Mouse (Mus musculus): ENCODE results near the gene Ripk1. TPM values are rescaled to one million over a fixed set of nuclear protein-coding genes. Genes with fewer than 3 reads are reported as not detected.

Gene Ripk1
- polyA plus RNA-seq, 1 experiment from 2014 or later, result 8.2 TPM

GRCm38 (mm10) chr13:34035424-34035823, 33.3 kb downstream of the Ripk1 start:
- H3K4me1 ChIP-seq (ENCODE audit: control insufficient read depth, insufficient read depth, low read length), result peaks cover 9% of the 10 kb centered on the region; the same call in 1 of the 2 replicates
- no peak for ATAC-seq (ENCODE audit: insufficient read depth, low FRiP score, low TSS enrichment)
- H3K27me3 ChIP-seq (ENCODE audit: control insufficient read depth, insufficient read depth, low read length), result no peaks in the 10 kb centered on the region
- H3K9me3 ChIP-seq (ENCODE audit: control insufficient read depth, low read length), result no peaks in the 10 kb centered on the region
- DNase-seq (ENCODE audit: low spot score), result no peak
- no peaks in the 10 kb centered on the region; the same call in 1 of the 2 replicates for H3K36me3 ChIP-seq (ENCODE audit: control insufficient read depth, insufficient read depth, low read length)
- H3K9ac ChIP-seq (ENCODE audit: low read length), result no peak overlapping the region
- no peak overlapping the region for H3K27ac ChIP-seq (ENCODE audit: low read depth, low read length)
- 87% methylated on average over 3 of the region's 3 CpGs for WGBS
- H3K4me2 ChIP-seq (ENCODE audit: low read depth), result no peak overlapping the region
- H3K4me3 ChIP-seq (ENCODE audit: low read depth, low read length), result no peak overlapping the region

GRCm38 (mm10) chr13:34036726-34037125, 34.6 kb downstream of the Ripk1 start:
- H3K27ac ChIP-seq (ENCODE audit: low read depth, low read length), result no peak overlapping the region
- no peak overlapping the region for H3K4me2 ChIP-seq (ENCODE audit: low read depth)
- no peaks in the 10 kb centered on the region for H3K36me3 ChIP-seq (ENCODE audit: control insufficient read depth, insufficient read depth, low read length)
- ATAC-seq (ENCODE audit: insufficient read depth, low FRiP score, low TSS enrichment), result no peak
- DNase-seq (ENCODE audit: low spot score), result no peak
- no peak overlapping the region for H3K4me3 ChIP-seq (ENCODE audit: low read depth, low read length)
- WGBS, result 88% methylated on average over 5 of the region's 5 CpGs
- H3K9ac ChIP-seq (ENCODE audit: low read length), result no peak overlapping the region; the same call in 1 of the 2 replicates
- no peaks in the 10 kb centered on the region for H3K27me3 ChIP-seq (ENCODE audit: control insufficient read depth, insufficient read depth, low read length)
- peaks cover 9% of the 10 kb centered on the region; the same call in 1 of the 2 replicates for H3K4me1 ChIP-seq (ENCODE audit: control insufficient read depth, insufficient read depth, low read length)
- H3K9me3 ChIP-seq (ENCODE audit: control insufficient read depth, low read length), result no peaks in the 10 kb centered on the region

GRCm38 (mm10) chr13:34037172-34038055, 35.3 kb downstream of the Ripk1 start, which contains the start of gene Bphl:
Bphl (plus strand) TSS chr13:34037597.
- peaks cover 9% of the 10 kb centered on the region; the same call in 1 of the 2 replicates for H3K4me1 ChIP-seq (ENCODE audit: control insufficient read depth, insufficient read depth, low read length)
- H3K27ac ChIP-seq (ENCODE audit: low read depth, low read length), result peak within 1 kb of the TSS; percentile 54; the same call in 1 of the 2 replicates
- H3K4me3 ChIP-seq (ENCODE audit: low read depth, low read length), result peak within 1 kb of the TSS; percentile 64
- no peaks in the 10 kb centered on the region for H3K27me3 ChIP-seq (ENCODE audit: control insufficient read depth, insufficient read depth, low read length)
- WGBS, result under 1% methylated on average over 37 of the region's 37 CpGs
- DNase-seq (ENCODE audit: low spot score) (peak; percentile 93), ATAC-seq (ENCODE audit: insufficient read depth, low FRiP score, low TSS enrichment) (peak; percentile 94)
- H3K4me2 ChIP-seq (ENCODE audit: low read depth), result peak within 1 kb of the TSS; percentile 51
- no peaks in the 10 kb centered on the region for H3K9me3 ChIP-seq (ENCODE audit: control insufficient read depth, low read length)
- no peaks in the 10 kb centered on the region for H3K36me3 ChIP-seq (ENCODE audit: control insufficient read depth, insufficient read depth, low read length)
- H3K9ac ChIP-seq (ENCODE audit: low read length), result peak within 1 kb of the TSS; percentile 88

- H3K4me1 ChIP-seq (ENCODE audit: control insufficient read depth, insufficient read depth, low read length), result peaks cover 9% of the 10 kb centered on the region; the same call in 1 of the 2 replicates
- 61% methylated on average over 5 of the region's 5 CpGs for WGBS
- DNase-seq (ENCODE audit: low spot score), result no peak
- no peaks in the 10 kb centered on the region for H3K36me3 ChIP-seq (ENCODE audit: control insufficient read depth, insufficient read depth, low read length)
- H3K27me3 ChIP-seq (ENCODE audit: control insufficient read depth, insufficient read depth, low read length), result no peaks in the 10 kb centered on the region
- no peaks in the 10 kb centered on the region for H3K9me3 ChIP-seq (ENCODE audit: control insufficient read depth, low read length)
- peak; percentile 32; the same call in 1 of the 2 replicates for ATAC-seq (ENCODE audit: insufficient read depth, low FRiP score, low TSS enrichment)
- 0 out of 2 replicates have a peak overlapping the region, but pooled peaks have one; percentile 54 for H3K27ac ChIP-seq (ENCODE audit: low read depth, low read length)
- peak overlapping the region; percentile 88 for H3K9ac ChIP-seq (ENCODE audit: low read length)
- peak overlapping the region; percentile 64 for H3K4me3 ChIP-seq (ENCODE audit: low read depth, low read length)
- peak overlapping the region; percentile 51 for H3K4me2 ChIP-seq (ENCODE audit: low read depth)
Measured at GRCm38 (mm10) chr13:34038056-34038432, 35.9 kb downstream of the Ripk1 start.

- no peaks in the 10 kb centered on the region for H3K36me3 ChIP-seq (ENCODE audit: control insufficient read depth, insufficient read depth, low read length)
- no peak for ATAC-seq (ENCODE audit: insufficient read depth, low FRiP score, low TSS enrichment)
- no peak overlapping the region for H3K27ac ChIP-seq (ENCODE audit: low read depth, low read length)
- 47% methylated on average over 8 of the region's 8 CpGs for WGBS
- DNase-seq (ENCODE audit: low spot score), result no peak
- H3K4me1 ChIP-seq (ENCODE audit: control insufficient read depth, insufficient read depth, low read length), result peaks cover 9% of the 10 kb centered on the region; the same call in 1 of the 2 replicates
- H3K4me2 ChIP-seq (ENCODE audit: low read depth), result peak overlapping the region; percentile 21; the same call in 1 of the 2 replicates
- no peaks in the 10 kb centered on the region for H3K27me3 ChIP-seq (ENCODE audit: control insufficient read depth, insufficient read depth, low read length)
- H3K9me3 ChIP-seq (ENCODE audit: control insufficient read depth, low read length), result no peaks in the 10 kb centered on the region
- no peak overlapping the region for H3K9ac ChIP-seq (ENCODE audit: low read length)
- no peak overlapping the region for H3K4me3 ChIP-seq (ENCODE audit: low read depth, low read length)
Measured at GRCm38 (mm10) chr13:34038901-34039341, 36.8 kb downstream of the Ripk1 start.

- DNase-seq (ENCODE audit: low spot score) (no peak), ATAC-seq (ENCODE audit: insufficient read depth, low FRiP score, low TSS enrichment) (no peak)
- no peak overlapping the region for H3K4me3 ChIP-seq (ENCODE audit: low read depth, low read length)
- H3K9ac ChIP-seq (ENCODE audit: low read length), result no peak overlapping the region
- H3K27ac ChIP-seq (ENCODE audit: low read depth, low read length), result no peak overlapping the region
- H3K4me1 ChIP-seq (ENCODE audit: control insufficient read depth, insufficient read depth, low read length), result peaks cover 9% of the 10 kb centered on the region; the same call in 1 of the 2 replicates
- WGBS, result 95% methylated on average over 3 of the region's 3 CpGs
- H3K9me3 ChIP-seq (ENCODE audit: control insufficient read depth, low read length), result no peaks in the 10 kb centered on the region
- H3K27me3 ChIP-seq (ENCODE audit: control insufficient read depth, insufficient read depth, low read length), result no peaks in the 10 kb centered on the region
- H3K36me3 ChIP-seq (ENCODE audit: control insufficient read depth, insufficient read depth, low read length), result no peaks in the 10 kb centered on the region
- no peak overlapping the region for H3K4me2 ChIP-seq (ENCODE audit: low read depth)
Measured at GRCm38 (mm10) chr13:34040091-34040490, 37.9 kb downstream of the Ripk1 start.

- Histone ChIP-seq H3K27me3 (ENCODE audit: control insufficient read depth, insufficient read depth, low read length) (no peaks in the 10 kb centered on the region), H3K36me3 (ENCODE audit: control insufficient read depth, insufficient read depth, low read length) (no peaks in the 10 kb centered on the region), H3K4me2 (ENCODE audit: low read depth) (no peak overlapping the region), H3K4me3 (ENCODE audit: low read depth, low read length) (no peak overlapping the region), H3K9ac (ENCODE audit: low read length) (no peak overlapping the region), H3K27ac (ENCODE audit: low read depth, low read length) (no peak overlapping the region), H3K4me1 (ENCODE audit: control insufficient read depth, insufficient read depth, low read length) (0 out of 2 replicates have a peak, but pooled peaks cover 4% of the 10 kb centered on the region), H3K9me3 (ENCODE audit: control insufficient read depth, low read length) (no peaks in the 10 kb centered on the region)
- no peak for ATAC-seq (ENCODE audit: insufficient read depth, low FRiP score, low TSS enrichment)
- DNase-seq (ENCODE audit: low spot score), result no peak
- WGBS, result 76% methylated on average over 7 of the region's 7 CpGs
Measured at GRCm38 (mm10) chr13:34043716-34044393, 41.7 kb downstream of the Ripk1 start.

GRCm38 (mm10) chr13:34045511-34046249, 43.5 kb downstream of the Ripk1 start:
- Histone ChIP-seq H3K4me3 (ENCODE audit: low read depth, low read length) (no peak overlapping the region), H3K4me2 (ENCODE audit: low read depth) (no peak overlapping the region), H3K9ac (ENCODE audit: low read length) (no peak overlapping the region), H3K27ac (ENCODE audit: low read depth, low read length) (no peak overlapping the region), H3K36me3 (ENCODE audit: control insufficient read depth, insufficient read depth, low read length) (no peaks in the 10 kb centered on the region), H3K4me1 (ENCODE audit: control insufficient read depth, insufficient read depth, low read length) (0 out of 2 replicates have a peak, but pooled peaks cover 4% of the 10 kb centered on the region), H3K9me3 (ENCODE audit: control insufficient read depth, low read length) (no peaks in the 10 kb centered on the region), H3K27me3 (ENCODE audit: control insufficient read depth, insufficient read depth, low read length) (no peaks in the 10 kb centered on the region)
- ATAC-seq (ENCODE audit: insufficient read depth, low FRiP score, low TSS enrichment) (no peak), DNase-seq (ENCODE audit: low spot score) (no peak)
- WGBS, result 67% methylated on average over 5 of the region's 5 CpGs
